In the genomic region with DNA sequence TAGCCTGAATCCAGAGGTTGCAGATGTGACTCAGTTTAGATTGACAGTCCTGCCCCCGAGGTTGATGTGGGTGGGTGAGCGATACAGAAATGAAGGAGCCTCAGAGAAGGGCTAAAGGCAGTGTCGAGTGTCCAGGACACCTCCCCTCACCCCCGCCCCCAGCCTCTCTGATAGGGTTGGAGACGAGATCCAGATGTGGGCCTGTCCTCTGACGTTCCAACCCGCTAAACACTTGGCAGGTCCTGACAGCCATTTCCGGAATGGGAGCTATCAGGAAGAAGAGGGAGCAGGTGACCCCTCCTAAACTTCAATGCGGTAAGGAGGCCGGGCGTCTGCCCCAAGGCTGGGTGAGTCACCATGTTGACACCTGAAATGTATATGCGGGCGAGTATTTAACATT, we compare ENCODE assay signal across 12 mouse cellular contexts. TPM values are rescaled to one million over a fixed set of nuclear protein-coding genes. Genes with fewer than 3 reads are reported as not detected.
A peak's percentile ranks its signal among the peaks of the same experiment; 100 is the strongest.
DNase-seq lines count a peak whose midpoint lies in the region; ATAC-seq and TF ChIP-seq lines count a peak whose summit lies in the region.
"Had no signal": no experiment of that assay in that cellular context is flagged by ENCODE, and none has a peak within 500 bp of the region (broad histone marks: within the 10 kb centered on the region; RNA-seq: fewer than 3 reads in every experiment).

No protein-coding gene starts in this region.

- peaks cover 74% of the 10 kb centered on the region for H3K27me3 ChIP-seq in heart, embryonic 15.5 days
- H3K27me3 ChIP-seq in lung, embryonic 14.5 days (ENCODE audit: insufficient read depth, low read length): peaks cover 35% of the 10 kb centered on the region
- H3K27me3 ChIP-seq in limb, embryonic 12.5 days: peaks cover 65% of the 10 kb centered on the region

- no peak for TF ChIP-seq CTCF in lung, embryonic 14.5 days (IDR thresholded peaks at IDR 0.05; ENCODE audit: low read depth)

- DNase-seq in heart, adult 11 months: no peak
- peak; percentile 71 for DNase-seq in lung, embryonic 14.5 days
- DNase-seq in lung, postnatal 25 days (ENCODE audit: low spot score): no peak
- DNase-seq in embryo, embryonic 10 days (ENCODE audit: low spot score): peak; percentile 73
- no peak for DNase-seq in testis, postnatal 14 days (ENCODE audit: low spot score)
- DNase-seq in right cerebral cortex, adult 2 months (ENCODE audit: low spot score in 2 of 2): no peak
- DNase-seq: cerebellum, adult 9-10 months; thymus, postnatal 4 days had no signal

- no peak overlapping the region for H3K9ac ChIP-seq in heart, embryonic 15.5 days
- H3K9ac ChIP-seq in lung, embryonic 14.5 days: no peak overlapping the region; the same call in 1 of the 2 replicates
- no peak overlapping the region for H3K9ac ChIP-seq in limb, embryonic 12.5 days (replicated peaks)

- H3K4me2 ChIP-seq in heart, embryonic 15.5 days: 0 out of 2 replicates have a peak overlapping the region, but pooled peaks have one; percentile 24
- 0 out of 2 replicates have a peak overlapping the region, but pooled peaks have one; percentile 12 for H3K4me2 ChIP-seq in lung, embryonic 14.5 days
- H3K4me2 ChIP-seq in limb, embryonic 12.5 days: peak overlapping the region; percentile 21
- H3K4me2 ChIP-seq: liver, embryonic 11.5 days; midbrain, embryonic 11.5 days had no signal

- ATAC-seq in heart, embryonic 15.5 days (replicated peaks; ENCODE audit: insufficient number of reproducible peaks, insufficient read depth, low FRiP score, low read depth): no peak
- ATAC-seq in lung, embryonic 14.5 days (ENCODE audit: insufficient read depth): peak; percentile 55
- ATAC-seq in limb, embryonic 12.5 days (ENCODE audit: insufficient number of reproducible peaks, insufficient read depth, low FRiP score, low TSS enrichment, low read depth): no peak

- no peaks in the 10 kb centered on the region for H3K9me3 ChIP-seq in heart, embryonic 15.5 days (replicated peaks)
- no peaks in the 10 kb centered on the region for H3K9me3 ChIP-seq in lung, embryonic 14.5 days (ENCODE audit: low read depth, low read length)
- no peaks in the 10 kb centered on the region for H3K9me3 ChIP-seq in limb, embryonic 12.5 days

- 21% methylated on average over 13 of the region's 13 CpGs for WGBS in heart, embryonic 15.5 days
- WGBS in lung, embryonic 14.5 days: 11% methylated on average over 13 of the region's 13 CpGs
- 7% methylated on average over 13 of the region's 13 CpGs for WGBS in limb, embryonic 12.5 days

- peaks cover 36% of the 10 kb centered on the region for H3K4me1 ChIP-seq in heart, embryonic 15.5 days (replicated peaks)
- peaks cover 22% of the 10 kb centered on the region; the same call in 1 of the 2 replicates for H3K4me1 ChIP-seq in lung, embryonic 14.5 days (ENCODE audit: insufficient read depth)
- peaks cover 79% of the 10 kb centered on the region for H3K4me1 ChIP-seq in limb, embryonic 12.5 days (replicated peaks)

- H3K27ac ChIP-seq in heart, embryonic 15.5 days: no peak overlapping the region
- H3K27ac ChIP-seq in lung, embryonic 14.5 days (ENCODE audit: low read depth): no peak overlapping the region
- no peak overlapping the region for H3K27ac ChIP-seq in limb, embryonic 12.5 days

- H3K36me3 ChIP-seq in heart, embryonic 15.5 days: no peaks in the 10 kb centered on the region
- no peaks in the 10 kb centered on the region for H3K36me3 ChIP-seq in lung, embryonic 14.5 days (ENCODE audit: insufficient read depth)
- H3K36me3 ChIP-seq in limb, embryonic 12.5 days: peaks cover 7% of the 10 kb centered on the region

- no peak overlapping the region for H3K4me3 ChIP-seq in heart, embryonic 15.5 days
- no peak overlapping the region for H3K4me3 ChIP-seq in lung, embryonic 14.5 days (ENCODE audit: low read depth, low read length)
- H3K4me3 ChIP-seq in limb, embryonic 12.5 days (replicated peaks): no peak overlapping the region

RNA-seq across cellular contexts. Expression of gene Ngfr, which starts 11.7 kb away (rescaled TPM):
- polyA plus RNA-seq in heart, embryonic 15.5 days (2015; fragmentation: Nextera tagmentation; extraction: Ambion mirVana): 3.0 and 6.8 TPM in 2 replicates
- polyA plus RNA-seq in lung, embryonic 14.5 days (2014; fragmentation: Nextera tagmentation; extraction: Ambion mirVana): 5.0 and 5.9 TPM in 2 replicates
- 24.3 and 26.7 TPM in 2 replicates for polyA plus RNA-seq in limb, embryonic 12.5 days (2016; fragmentation: Nextera tagmentation; extraction: Ambion mirVana)

Comparison
In these comparisons a context has a peak if more than half of its experiments do, and no peak if none do; other contexts are left out.
1. DNase-seq: peak in lung, embryonic 14.5 days (single experiment) and embryo, embryonic 10 days (single experiment); none in heart, adult 11 months (single experiment), lung, postnatal 25 days (single experiment), testis, postnatal 14 days (single experiment) and right cerebral cortex, adult 2 months (0 of 2).
2. Peak in every context shown above with its lines, with median percentiles within 50 percentile points of each other: H3K4me2 ChIP-seq.